Mouse (Mus musculus): Measurements from ENCODE around the gene Atp2b4. TPM values are rescaled to one million over a fixed set of nuclear protein-coding genes. Genes with fewer than 3 reads are reported as not detected.

Atp2b4 gene
- total and polyA plus RNA-seq, 3 experiments = 18.8 to 21.1 TPM; not detected in 1

DNA sequence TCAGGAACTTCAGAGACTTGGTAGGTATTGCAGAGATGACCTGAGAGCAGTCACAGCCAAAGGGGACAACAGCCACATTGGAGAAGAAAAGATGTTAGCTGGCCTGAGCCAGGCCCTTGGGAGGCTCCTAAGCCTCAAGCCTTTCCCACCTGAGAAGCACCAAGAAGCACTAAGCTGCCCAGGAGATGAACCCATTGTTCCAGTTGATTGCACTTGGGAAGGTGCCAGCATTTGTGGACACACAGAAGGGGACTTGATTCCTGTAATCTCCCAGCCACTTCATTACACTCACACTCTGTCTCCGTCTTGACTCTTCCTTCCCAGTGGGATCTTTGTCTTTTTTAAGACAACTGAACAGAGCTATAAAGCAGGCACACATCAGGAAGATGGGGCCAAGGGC, 85.7 kb downstream of the Atp2b4 start:
- Histone ChIP-seq H3K27me3 (ENCODE audit: control insufficient read depth in 1 of 2, insufficient read depth in 2 of 2, low read length in 2 of 2) (no peaks in the 10 kb centered on the region), H3K9me3 (replicated peaks; ENCODE audit: insufficient read depth, low read length) (no peaks in the 10 kb centered on the region), H3K4me3 (ENCODE audit: control insufficient read depth in 1 of 2, insufficient read depth in 1 of 2, low read depth in 2 of 2, low read length in 2 of 2) (no peak overlapping the region), H3K27ac (ENCODE audit: control insufficient read depth, low read depth, low read length) (no peak overlapping the region), H3K79me2 (ENCODE audit: control insufficient read depth, insufficient read depth, low read length, poor library complexity) (no peaks in the 10 kb centered on the region), H3K36me3 (ENCODE audit: control insufficient read depth in 1 of 2, insufficient read depth in 2 of 2, low read length in 2 of 2) (peaks cover 0 to 7% of the 10 kb centered on the region in 2 experiments; a peak in 2 of 4 replicates), H3K9ac (ENCODE audit: control insufficient read depth, low read depth, low read length, poor library complexity, severe bottlenecking) (no peak overlapping the region), H3K4me1 (ENCODE audit: control insufficient read depth in 1 of 2, insufficient read depth in 2 of 2, low read length in 2 of 2) (peaks cover 3 to 8% of the 10 kb centered on the region in 2 experiments)
- TF ChIP-seq TAL1 (IDR thresholded peaks at IDR 0.05; ENCODE audit: low read length) (no peak), ELF1 (IDR thresholded peaks at IDR 0.05; ENCODE audit: low read depth, low read length) (no peak), SMC3 (IDR thresholded peaks at IDR 0.05; ENCODE audit: low read depth, low read length) (no peak), UBTF (IDR thresholded peaks at IDR 0.05; ENCODE audit: borderline replicate concordance, insufficient read depth, low read depth, low read length) (no peak), E2F4 (IDR thresholded peaks at IDR 0.05; ENCODE audit: borderline replicate concordance, low read depth, low read length) (no peak), GABPA (IDR thresholded peaks at IDR 0.05; ENCODE audit: low read depth, low read length) (no peak), NELFE (IDR thresholded peaks at IDR 0.05; ENCODE audit: low read depth, low read length) (no peak), MAZ (IDR thresholded peaks at IDR 0.05; ENCODE audit: low read depth, low read length) (no peak), TBP (IDR thresholded peaks at IDR 0.05; ENCODE audit: low read depth, low read length) (no peak), MYB (IDR thresholded peaks at IDR 0.05; ENCODE audit: low read depth, low read length) (no peak)
- DNase-seq (ENCODE audit: low read depth, low spot score) = no peak

GRCm38 (mm10) chr1:133713009-133713370, 87.9 kb downstream of the Atp2b4 start:
- no peaks in the 10 kb centered on the region for H3K27me3 ChIP-seq (ENCODE audit: control insufficient read depth in 1 of 2, insufficient read depth in 2 of 2, low read length in 2 of 2)
- H3K79me2 ChIP-seq (ENCODE audit: control insufficient read depth, insufficient read depth, low read length, poor library complexity) = no peaks in the 10 kb centered on the region
- H3K36me3 ChIP-seq (ENCODE audit: control insufficient read depth in 1 of 2, insufficient read depth in 2 of 2, low read length in 2 of 2) = peaks cover 2 to 7% of the 10 kb centered on the region in 2 experiments; a peak in 3 of 4 replicates
- no peaks in the 10 kb centered on the region for H3K9me3 ChIP-seq (replicated peaks; ENCODE audit: insufficient read depth, low read length)
- no peak for DNase-seq (ENCODE audit: low read depth, low spot score)
- no peak overlapping the region for H3K27ac ChIP-seq (ENCODE audit: control insufficient read depth, low read depth, low read length)
- H3K4me1 ChIP-seq (ENCODE audit: control insufficient read depth in 1 of 2, insufficient read depth in 2 of 2, low read length in 2 of 2) = peaks cover 3 to 8% of the 10 kb centered on the region in 2 experiments
- no peak overlapping the region for H3K4me3 ChIP-seq (ENCODE audit: control insufficient read depth in 1 of 2, insufficient read depth in 1 of 2, low read depth in 2 of 2, low read length in 2 of 2)
- TF ChIP-seq GABPA (IDR thresholded peaks at IDR 0.05; ENCODE audit: low read depth, low read length) = no peak
- TF ChIP-seq POLR2A (IDR thresholded peaks at IDR 0.05; ENCODE audit: control insufficient read depth in 1 of 2, insufficient read depth in 1 of 2, low read depth in 1 of 2, low read length in 2 of 2, poor library complexity in 1 of 2) = no peak
- no peak for TF ChIP-seq HCFC1 (IDR thresholded peaks at IDR 0.05; ENCODE audit: low read depth, low read length)
- TF ChIP-seq TBP (IDR thresholded peaks at IDR 0.05; ENCODE audit: low read depth, low read length) = no peak
- TF ChIP-seq POLR2AphosphoS2 (IDR thresholded peaks at IDR 0.05; ENCODE audit: low read length) = no peak
- TF ChIP-seq CTCF (IDR thresholded peaks at IDR 0.05 in 2 of 3, conservative IDR thresholded peaks at IDR 0.05 in 1 of 3; ENCODE audit: control insufficient read depth in 1 of 3, insufficient read depth in 1 of 3, low read depth in 2 of 3, low read length in 3 of 3, poor library complexity in 1 of 3, severe bottlenecking in 1 of 3) = no peak
- TF ChIP-seq USF2 (IDR thresholded peaks at IDR 0.05; ENCODE audit: borderline replicate concordance in 1 of 2, insufficient read depth in 1 of 2, low read depth in 1 of 2, low read length in 2 of 2) = no peak
- TF ChIP-seq ELF1 (IDR thresholded peaks at IDR 0.05; ENCODE audit: low read depth, low read length) = no peak
- no peak for TF ChIP-seq ZNF384 (IDR thresholded peaks at IDR 0.05; ENCODE audit: low read depth, low read length)
- no peak for TF ChIP-seq TAL1 (IDR thresholded peaks at IDR 0.05; ENCODE audit: low read length)
- no peak for TF ChIP-seq SIN3A (IDR thresholded peaks at IDR 0.05; ENCODE audit: low read length)
- H3K9ac ChIP-seq (ENCODE audit: control insufficient read depth, low read depth, low read length, poor library complexity, severe bottlenecking) = no peak overlapping the region

Measured in MEL (cell line).